Mouse (Mus musculus): ENCODE results near the gene Crls1.

Gene Crls1

GRCm38 (mm10) chr2:132884303-132884967, 38.0 kb downstream of the Crls1 start:
- CTCF ChIA-PET: no interaction called here

- CTCF ChIA-PET: interaction anchor here (0.7 kb wide), 1 partner anchor 38 kb away, joined by 4 read pairs; no protein-coding TSS in a partner anchor
These were observed 38.8 kb downstream of the Crls1 start for GRCm38 (mm10) chr2:132885312-132885711.

- CTCF ChIA-PET: no interaction called here
These were observed 47.4 kb downstream of the Crls1 start for GRCm38 (mm10) chr2:132893826-132894225.

GRCm38 (mm10) chr2:132898211-132898610, 51.7 kb downstream of the Crls1 start:
- CTCF ChIA-PET: no interaction called here

- CTCF ChIA-PET: no interaction called here
These were observed 54.1 kb downstream of the Crls1 start for GRCm38 (mm10) chr2:132900596-132900995.

- CTCF ChIA-PET: no interaction called here
These were observed 55.2 kb downstream of the Crls1 start for GRCm38 (mm10) chr2:132901636-132902035.

- CTCF ChIA-PET: no interaction called here
These were observed 55.6 kb downstream of the Crls1 start for GRCm38 (mm10) chr2:132902056-132902455.

GRCm38 (mm10) chr2:132903498-132903897, 57.0 kb downstream of the Crls1 start:
- CTCF ChIA-PET: interaction anchor here (0.7 kb wide), 1 partner anchor 121 kb away, joined by 3 read pairs; no protein-coding TSS in a partner anchor

GRCm38 (mm10) chr2:132904961-132905360, 58.5 kb downstream of the Crls1 start:
- CTCF ChIA-PET: no interaction called here

GRCm38 (mm10) chr2:132906763-132907162, 60.3 kb downstream of the Crls1 start:
- CTCF ChIA-PET: no interaction called here

GRCm38 (mm10) chr2:132914785-132915184, 68.3 kb downstream of the Crls1 start:
- CTCF ChIA-PET: no interaction called here
